18 mouse cellular contexts compared by ENCODE assay signal in the genomic region with DNA sequence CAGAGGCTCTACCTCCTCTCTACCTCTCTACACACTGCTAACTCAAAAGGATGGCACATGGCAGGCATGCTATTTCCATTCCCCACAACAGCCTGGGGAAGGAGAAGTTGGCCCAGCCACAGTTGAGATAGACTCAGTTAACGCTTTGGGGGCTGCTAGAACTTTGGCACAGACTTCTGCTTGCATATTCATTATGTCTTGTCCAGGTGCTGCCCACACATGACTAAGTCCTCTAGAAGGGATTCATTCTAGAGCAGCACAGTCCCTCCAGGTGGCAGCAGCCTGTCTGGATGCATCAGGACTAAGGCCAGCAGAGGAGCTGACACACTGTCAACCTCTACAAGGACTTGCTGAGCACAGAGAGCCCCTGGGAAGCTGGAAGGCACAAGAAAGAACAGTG. TPM values are rescaled to one million over a fixed set of nuclear protein-coding genes. Genes with fewer than 3 reads are reported as not detected.
DNase-seq lines count a peak whose midpoint lies in the region; ATAC-seq lines count a peak whose summit lies in the region.
"Had no signal": no experiment of that assay in that cellular context is flagged by ENCODE, and none has a peak within 500 bp of the region (broad histone marks: within the 10 kb centered on the region; RNA-seq: fewer than 3 reads in every experiment).

No protein-coding gene starts in this region.

- DNase-seq in frontal cortex, postnatal 36 days (ENCODE audit: low spot score in 2 of 2): peak; percentile 45 to 67
- DNase-seq in frontal cortex, postnatal 10 days (ENCODE audit: low spot score in 2 of 2): no peak
- DNase-seq in right cerebral cortex, adult 2 months (ENCODE audit: low spot score in 2 of 2): peak; percentile 48 to 51
- no peak for DNase-seq in right cerebral cortex, postnatal 4 days
- DNase-seq in left cerebral cortex, postnatal 14 days (ENCODE audit: low spot score in 2 of 2): peak; percentile 42 to 70
- no peak for DNase-seq in thymus, postnatal 4 days
- DNase-seq: adrenal gland, postnatal 14 days; cerebellum, adult 9-11 months; gastrocnemius, postnatal 25 days; heart, postnatal 14 days; kidney, postnatal 25 days; thymus, adult 18-20 months had no signal

- no peak for ATAC-seq in CD4-positive, CD25-positive, alpha-beta regulatory T cell, adult 4 months
- ATAC-seq: intestine, postnatal 0 days; lung, postnatal 0 days; midbrain, embryonic 15.5 days had no signal

- intact Hi-C loops in left cerebral cortex, postnatal 14 days (cut with DNase I): no loop called here

RNA-seq across cellular contexts. Expression of gene Derl3, which starts 3.0 kb away (rescaled TPM):
- total RNA-seq in left cerebral cortex, postnatal 14 days (2021): 1 to 10 TPM; 1.9 to 2.6 TPM
- polyA plus RNA-seq in CD4-positive, CD25-positive, alpha-beta regulatory T cell, adult 4 months (2017; shearing (Covaris generic)): 1 to 10 TPM; 1.0 to 2.8 TPM
- total RNA-seq: common myeloid progenitor, adult 5-6 weeks; gastrocnemius, postnatal 25 days had no signal
- polyA plus RNA-seq: macrophage had no signal

RNA-seq across cellular contexts. Expression of gene Smarcb1, which starts 25.2 kb away (rescaled TPM):
- 10 to 100 TPM; 77.4 to 83.2 TPM for total RNA-seq in left cerebral cortex, postnatal 14 days (2021)
- polyA plus RNA-seq in CD4-positive, CD25-positive, alpha-beta regulatory T cell, adult 4 months (2017; shearing (Covaris generic)): 100 to 1,000 TPM in 1 of 2 experiments, 10 to 100 TPM in 1; 98.5 to 160 TPM

RNA-seq across cellular contexts. Expression of gene Mif, which starts 36.2 kb away (rescaled TPM):
- 100 to 1,000 TPM; 690 to 714 TPM for total RNA-seq in left cerebral cortex, postnatal 14 days (2021)
- 100 to 1,000 TPM; 486 to 555 TPM for polyA plus RNA-seq in CD4-positive, CD25-positive, alpha-beta regulatory T cell, adult 4 months (2017; shearing (Covaris generic))

RNA-seq across cellular contexts. Expression of gene Chchd10, which starts 36.7 kb away (rescaled TPM):
- 100 to 1,000 TPM; 260 to 285 TPM for total RNA-seq in left cerebral cortex, postnatal 14 days (2021)
- polyA plus RNA-seq in CD4-positive, CD25-positive, alpha-beta regulatory T cell, adult 4 months (2017; shearing (Covaris generic)): 10 to 100 TPM; 15.3 to 18.3 TPM

RNA-seq across cellular contexts. Expression of gene Mmp11, which starts 40.1 kb away (rescaled TPM):
- 1 to 10 TPM; 1.7 to 2.3 TPM for total RNA-seq in left cerebral cortex, postnatal 14 days (2021)
- 10 to 100 TPM in 1 of 2 experiments, 1 to 10 TPM in 1; 6.1 to 11.8 TPM for polyA plus RNA-seq in CD4-positive, CD25-positive, alpha-beta regulatory T cell, adult 4 months (2017; shearing (Covaris generic))

Comparison
In these comparisons a context has a peak if more than half of its experiments do, and no peak if none do; other contexts are left out.
1. DNase-seq: peak in frontal cortex, postnatal 36 days (2 of 2), right cerebral cortex, adult 2 months (2 of 2) and left cerebral cortex, postnatal 14 days (2 of 2); none in frontal cortex, postnatal 10 days (0 of 2), right cerebral cortex, postnatal 4 days (single experiment) and thymus, postnatal 4 days (single experiment).